Mouse (Mus musculus) testis, adult 2 months (tissue): ENCODE measurements around the gene Egfl8.

Source experiments
- CTCF ChIP-seq: fragments of 200-500 bp; IDR thresholded peaks from 2 replicates; pipeline ENCODE4 v1.5.1; 2012; ENCODE audit warnings: low read depth, mild to moderate bottlenecking, inconsistent platforms, low read length, moderate library complexity; ENCODE audit not compliant: control insufficient read depth, insufficient read depth, insufficient replicate concordance
- POLR2A ChIP-seq: fragments of 200-500 bp; IDR thresholded peaks from 2 replicates; pipeline ENCODE4 v1.6.1; 2012; ENCODE audit warnings: low read depth, mild to moderate bottlenecking, inconsistent platforms, low read length, moderate library complexity; ENCODE audit not compliant: control insufficient read depth

GRCm38 (mm10) chr17:34628644-34628967, 12.8 kb upstream of the Egfl8 start:
- TF ChIP-seq CTCF (no peak), POLR2A (no peak)
